Mouse (Mus musculus) liver, embryonic 14.5 days (tissue): Measurements from ENCODE around the gene Pop5. TPM values are rescaled to one million over a fixed set of nuclear protein-coding genes. Genes with fewer than 3 reads are reported as not detected.

Experiments
- ATAC-seq: fragments of 200-750 bp; cut with Nextera tagmentation; 2 replicates; pipeline ENCODE4 v1.8.0; 2017; ENCODE audit warnings: moderate number of reproducible peaks, mild to moderate bottlenecking, moderate library complexity; ENCODE audit not compliant: insufficient read depth
- DNase-seq, 3 experiments: peaks; one replicate each; pipeline ENCODE4 v3.0.0-alpha.2; 2012 to 2013; ENCODE audit warnings: low read depth in 3 of 3, low spot score in 3 of 3
- H3K27ac ChIP-seq: fragments of 300-500 bp; sonication (generic); 2 replicates; pipeline ENCODE4 v1.5.1; 2014; ENCODE audit warnings: moderate library complexity, mild to moderate bottlenecking, control low read depth, inconsistent platforms
- H3K27me3 ChIP-seq: fragments of 300-500 bp; sonication (generic); 2 replicates; pipeline ENCODE4 v1.6.1; 2014; ENCODE audit warnings: mild to moderate bottlenecking, low read length, moderate library complexity; ENCODE audit not compliant: control insufficient read depth, insufficient read depth
- H3K36me3 ChIP-seq: fragments of 300-500 bp; sonication (generic); replicated peaks from 2 replicates; pipeline ENCODE4 v1.6.1; 2014; ENCODE audit warnings: low read depth; ENCODE audit not compliant: control insufficient read depth, insufficient read depth
- H3K4me1 ChIP-seq, 2 experiments: fragments of 200-500 bp in 1 of 2; fragments of 300-500 bp in 1 of 2; sonication (generic) in 1 of 2; replicated peaks; 2 replicates each; pipeline ENCODE4 v1.6.1; 2012 to 2014; ENCODE audit warnings: antibody characterized with exemption in 1 of 2, inconsistent platforms in 1 of 2, low read length in 1 of 2; ENCODE audit not compliant: control insufficient read depth in 2 of 2, insufficient read depth in 2 of 2
- H3K4me2 ChIP-seq: fragments of 300-500 bp; sonication (generic); 2 replicates; pipeline ENCODE4 v1.6.1; 2014; ENCODE audit warnings: low read depth, mild to moderate bottlenecking, control low read depth, moderate library complexity
- H3K4me3 ChIP-seq, 2 experiments: fragments of 200-500 bp in 1 of 2; fragments of 300-500 bp in 1 of 2; sonication (generic) in 1 of 2; 2 replicates each; pipeline ENCODE4 v1.5.1; 2012 to 2014; ENCODE audit warnings: low read depth in 2 of 2, low read length in 2 of 2, mild to moderate bottlenecking in 2 of 2, control low read depth in 1 of 2, inconsistent platforms in 1 of 2, moderate library complexity in 1 of 2; ENCODE audit not compliant: insufficient read depth in 1 of 2
- H3K9ac ChIP-seq: fragments of 300-500 bp; sonication (generic); replicated peaks from 2 replicates; pipeline ENCODE4 v1.6.1; 2014; ENCODE audit warnings: mild to moderate bottlenecking, control low read depth, moderate library complexity
- H3K9me3 ChIP-seq: fragments of 300-500 bp; sonication (generic); 2 replicates; pipeline ENCODE4 v1.6.1; 2016; ENCODE audit warnings: low read length, mixed read lengths; ENCODE audit not compliant: control insufficient read depth
- CTCF ChIP-seq: IDR thresholded peaks from 2 replicates; pipeline ENCODE4 v1.5.1; 2016; ENCODE audit warnings: antibody characterized with exemption, low read depth, control low read depth
- EP300 ChIP-seq: IDR thresholded peaks from 2 replicates; pipeline ENCODE4 v1.6.1; 2016; ENCODE audit warnings: antibody characterized with exemption, low read depth
- WGBS: fragments of 180-500 bp; shearing (Covaris S2); extraction: QIAGEN DNeasy Blood & Tissue Kit; methylation state at CpG from one replicate; pipeline ENCODE4 v1.1.7; 2014; ENCODE audit not compliant: insufficient replicate concordance; 5-methylcytosine and 5-hydroxymethylcytosine counted together
- polyA plus RNA-seq, 2 experiments: library from polyadenylated mRNA; depleted of rRNA in 1 of 2; stranded (reverse) in 1 of 2; unstranded in 1 of 2; fragments of >200 nt; fragmentation: Nextera tagmentation in 1 of 2; extraction: Ambion mirVana in 1 of 2; gene quantifications; 2 replicates each; pipeline versions ENCODE4 v1.2.1 to v1.2.3; 2012 to 2014

The Pop5 gene
- polyA plus RNA-seq, 2 experiments: 55.2 to 95.5 TPM

DNA sequence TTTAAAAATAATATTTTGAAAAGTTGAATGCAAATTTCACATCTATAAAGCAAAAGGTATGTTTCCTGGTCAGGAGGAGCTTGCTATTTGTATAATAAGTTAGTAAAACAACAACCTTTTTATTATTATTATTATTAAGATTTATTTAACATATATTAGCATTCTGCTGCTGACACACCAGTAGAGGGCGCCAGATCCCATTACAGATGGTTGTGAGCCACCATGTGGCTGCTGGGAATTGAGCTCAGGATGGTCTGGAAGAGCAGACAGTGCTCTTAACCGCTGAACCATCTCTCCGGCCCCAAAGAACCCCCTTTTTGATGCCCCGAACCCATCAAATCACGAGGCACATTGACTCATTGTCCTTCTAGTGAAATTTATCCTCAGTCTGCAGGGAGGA is 28.4 kb upstream of the Pop5 start:
- no peak overlapping the region for H3K27ac ChIP-seq
- DNase-seq (no peak), ATAC-seq (no peak)
- H3K27me3 ChIP-seq: peaks cover 35% of the 10 kb centered on the region
- H3K4me1 ChIP-seq: peaks cover 0 to 9% of the 10 kb centered on the region in 2 experiments; a peak in 2 of 4 replicates
- no peaks in the 10 kb centered on the region for H3K9me3 ChIP-seq
- 54% methylated on average over 5 of the region's 5 CpGs for WGBS
- no peak overlapping the region for H3K4me2 ChIP-seq
- no peaks in the 10 kb centered on the region for H3K36me3 ChIP-seq
- no peak overlapping the region for H3K9ac ChIP-seq
- no peak overlapping the region for H3K4me3 ChIP-seq
- TF ChIP-seq CTCF (peak; percentile 31; the same call in 1 of the 2 replicates), EP300 (no peak)

DNA sequence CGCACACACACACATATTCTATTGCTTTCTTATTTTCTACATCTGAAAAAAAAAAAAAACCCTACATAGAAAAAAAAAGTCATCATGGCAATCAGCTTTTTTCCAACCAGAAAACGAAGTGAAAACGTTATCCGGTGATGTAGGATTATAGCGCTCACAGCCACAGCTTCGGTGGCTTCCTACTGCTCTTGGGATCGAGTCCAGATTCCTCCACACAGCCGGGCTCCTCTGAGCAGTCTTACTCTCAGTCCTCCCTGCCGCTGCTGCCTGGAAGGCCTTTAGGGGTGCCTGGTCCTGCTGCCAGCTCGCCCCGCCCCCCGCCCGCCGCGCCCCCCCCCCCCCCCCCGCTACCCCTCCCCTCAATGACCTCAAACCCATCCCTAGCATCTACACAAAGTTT is 27.7 kb upstream of the Pop5 start:
- Histone ChIP-seq H3K4me3 (no peak overlapping the region), H3K27ac (no peak overlapping the region), H3K4me2 (no peak overlapping the region), H3K36me3 (no peaks in the 10 kb centered on the region), H3K9ac (no peak overlapping the region), H3K4me1 (peaks cover 0 to 9% of the 10 kb centered on the region in 2 experiments; a peak in 2 of 4 replicates), H3K9me3 (no peaks in the 10 kb centered on the region), H3K27me3 (peaks cover 33% of the 10 kb centered on the region)
- TF ChIP-seq EP300 (no peak), CTCF (no peak)
- DNase-seq: no peak
- ATAC-seq: no peak
- 25% methylated on average over 10 of the region's 16 CpGs for WGBS

DNA sequence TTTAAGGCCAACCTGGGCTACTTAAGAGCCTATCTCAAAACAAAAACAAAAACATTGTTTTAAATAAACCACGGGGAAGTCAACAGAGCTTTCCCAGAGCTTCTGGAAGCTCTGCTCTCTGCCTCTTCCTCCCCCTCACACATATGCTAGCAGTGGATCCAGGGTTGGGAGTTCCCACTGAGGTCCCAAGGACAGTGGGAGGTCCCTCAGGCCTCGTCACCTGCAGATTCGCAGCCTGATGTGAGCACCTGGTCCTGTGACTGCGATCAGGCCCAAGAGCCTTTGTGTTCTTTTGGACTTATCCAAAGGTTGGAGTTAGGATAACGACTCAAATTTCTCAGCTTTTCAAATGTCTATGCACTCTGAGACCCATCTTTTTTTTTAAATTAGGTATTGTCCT is 27.0 kb upstream of the Pop5 start:
- Histone ChIP-seq H3K4me2 (no peak overlapping the region), H3K9me3 (no peaks in the 10 kb centered on the region), H3K9ac (no peak overlapping the region), H3K4me3 (no peak overlapping the region), H3K4me1 (peaks cover 0 to 6% of the 10 kb centered on the region in 2 experiments; a peak in 2 of 4 replicates), H3K36me3 (no peaks in the 10 kb centered on the region), H3K27ac (no peak overlapping the region), H3K27me3 (peaks cover 26% of the 10 kb centered on the region)
- ATAC-seq: no peak
- TF ChIP-seq CTCF: no peak
- TF ChIP-seq EP300: no peak
- DNase-seq: no peak
- WGBS: 58% methylated on average over 5 of the region's 5 CpGs

DNA sequence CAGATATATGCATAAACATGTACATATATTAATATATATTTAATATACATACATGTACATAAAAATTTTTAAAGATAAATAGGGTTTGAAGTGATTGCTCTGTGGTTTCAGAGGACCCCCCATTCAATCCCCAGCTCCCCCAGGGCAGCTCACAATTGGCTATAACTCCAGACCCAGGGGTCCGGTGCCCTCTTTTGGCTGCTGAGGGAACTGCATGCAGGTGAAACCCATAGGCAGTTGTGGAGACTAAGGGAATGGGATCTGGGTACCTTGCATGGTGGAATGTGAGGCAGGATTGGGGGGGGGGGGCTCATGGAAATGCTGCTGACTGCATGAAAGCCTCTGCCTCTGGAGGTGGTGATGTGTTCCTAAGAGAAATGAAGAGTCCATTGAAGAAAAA is 25.3 kb upstream of the Pop5 start:
- ATAC-seq (no peak), DNase-seq (no peak)
- Histone ChIP-seq H3K4me3 (no peak overlapping the region), H3K9me3 (no peaks in the 10 kb centered on the region), H3K4me2 (no peak overlapping the region), H3K27me3 (peaks cover 18% of the 10 kb centered on the region), H3K27ac (no peak overlapping the region), H3K36me3 (no peaks in the 10 kb centered on the region), H3K4me1 (0 out of 4 replicates have a peak, but pooled peaks cover 0 to 1% of the 10 kb centered on the region in 2 experiments), H3K9ac (no peak overlapping the region)
- peak; percentile 87 for TF ChIP-seq CTCF
- TF ChIP-seq EP300: no peak
- WGBS: 4% methylated on average over 1 of the region's 1 CpGs

DNA sequence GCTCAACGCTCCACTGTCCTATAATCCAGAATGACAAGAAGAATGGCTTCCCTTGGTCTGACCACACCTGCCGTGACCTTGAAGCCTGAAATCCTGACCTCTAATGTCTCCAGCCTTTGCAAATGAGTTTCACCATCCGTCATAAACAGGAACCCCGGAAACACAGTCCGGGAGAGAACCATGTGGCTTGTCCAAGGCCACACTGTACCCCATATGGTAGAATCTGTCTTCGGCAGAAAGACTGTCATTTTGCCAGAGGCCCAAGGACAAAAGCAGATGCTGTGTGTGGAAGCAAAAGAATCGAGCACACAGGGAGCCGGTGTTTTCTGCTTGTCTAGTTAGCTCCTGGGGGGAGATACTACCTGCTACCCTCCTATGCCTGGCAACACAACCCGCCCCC is 23.2 kb upstream of the Pop5 start:
- no peak for DNase-seq
- ATAC-seq: no peak
- TF ChIP-seq EP300: no peak
- TF ChIP-seq CTCF: no peak
- H3K9me3 ChIP-seq: no peaks in the 10 kb centered on the region
- no peak overlapping the region for H3K27ac ChIP-seq
- H3K4me1 ChIP-seq: no peaks in the 10 kb centered on the region
- H3K9ac ChIP-seq: no peak overlapping the region
- H3K4me2 ChIP-seq: no peak overlapping the region
- H3K4me3 ChIP-seq: no peak overlapping the region
- H3K27me3 ChIP-seq: peaks cover 22% of the 10 kb centered on the region
- WGBS: 55% methylated on average over 9 of the region's 9 CpGs
- no peaks in the 10 kb centered on the region for H3K36me3 ChIP-seq
